Mouse (Mus musculus): ENCODE data around the gene Tubb4b.

DNA sequence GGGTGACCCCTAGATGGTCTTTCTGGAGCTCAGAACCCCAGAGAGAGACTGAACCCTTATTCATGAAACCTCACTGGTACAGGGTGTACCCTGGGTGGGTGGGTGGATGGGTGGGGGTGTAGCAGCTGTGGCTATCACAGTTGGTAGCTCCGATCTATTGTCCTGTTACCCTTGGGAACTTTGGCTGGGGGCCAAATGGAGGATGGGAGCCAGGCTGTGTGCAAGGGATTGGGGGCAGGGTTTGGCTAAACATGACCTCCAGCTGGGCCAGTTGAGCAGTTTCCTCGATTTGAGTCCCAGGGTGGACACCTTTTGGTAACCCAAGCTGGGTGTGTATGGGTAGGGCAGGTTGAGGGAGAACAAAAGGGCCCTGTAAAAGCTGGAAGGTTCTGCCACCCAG lies 42.2 kb upstream of the Tubb4b start:
- TF ChIP-seq CTCF (IDR thresholded peaks at IDR 0.05; ENCODE audit: control insufficient read depth, insufficient read depth, low read length) (no peak), POLR2A (IDR thresholded peaks at IDR 0.05; ENCODE audit: borderline replicate concordance, control insufficient read depth, low read depth, low read length) (no peak)
